Mouse (Mus musculus) hindbrain, postnatal 0 days (tissue): ENCODE results near the gene Aim2. TPM values are rescaled to one million over a fixed set of nuclear protein-coding genes. Genes with fewer than 3 reads are reported as not detected.

Experiments
- polyA plus RNA-seq: library from polyadenylated mRNA; unstranded; fragments of >200 nt; fragmentation: Nextera tagmentation; extraction: Ambion mirVana; gene quantifications from 2 replicates; pipeline ENCODE4 v1.2.1, GENCODE M21; 2015
- total RNA-seq: library from RNA; depleted of rRNA; stranded (reverse); fragments of >200 nt; gene quantifications from 2 replicates; pipeline ENCODE4 v1.2.3, GENCODE M21; 2014; rRNA removed

Gene Aim2
- total and polyA plus RNA-seq, 2 experiments from 2014 or later, result 1.4 to 19.1 TPM

Other genes starting within 250 kb of the Aim2 start
- not detected in 2 replicates for gene Olfr1408, start 213.5 kb upstream of the Aim2 start, total RNA-seq
- not detected in 2 replicates for gene Olfr1408, start 213.5 kb upstream of the Aim2 start, polyA plus RNA-seq
- gene Olfr1406, start 160.2 kb upstream of the Aim2 start, total RNA-seq, result not detected in 2 replicates
- gene Olfr1406, start 160.2 kb upstream of the Aim2 start, polyA plus RNA-seq, result not detected in 2 replicates
- not detected in 2 replicates for gene Olfr218, start 153.1 kb upstream of the Aim2 start, total RNA-seq
- not detected in 2 replicates for gene Olfr218, start 153.1 kb upstream of the Aim2 start, polyA plus RNA-seq
- gene Olfr1404, start 138.5 kb upstream of the Aim2 start, total RNA-seq, result not detected in 2 replicates
- gene Olfr1404, start 138.5 kb upstream of the Aim2 start, polyA plus RNA-seq, result not detected in 2 replicates
- not detected in 2 replicates for gene Fcer1a, start 123.7 kb upstream of the Aim2 start, total RNA-seq
- gene Fcer1a, start 123.7 kb upstream of the Aim2 start, polyA plus RNA-seq, result not detected in 2 replicates
- gene Olfr418, start 84.9 kb upstream of the Aim2 start, total RNA-seq, result not detected in 2 replicates
- gene Olfr418, start 84.9 kb upstream of the Aim2 start, polyA plus RNA-seq, result 0.03 TPM in 1 of 2 replicates, not detected in the other
- gene Mptx2, start 73.1 kb upstream of the Aim2 start, total RNA-seq, result not detected in 2 replicates
- gene Mptx2, start 73.1 kb upstream of the Aim2 start, polyA plus RNA-seq, result not detected in 2 replicates
- gene Ackr1, start 17.1 kb upstream of the Aim2 start, total RNA-seq, result 51.7 and 55.2 TPM in 2 replicates
- 18.7 and 21.5 TPM in 2 replicates for gene Ackr1, start 17.1 kb upstream of the Aim2 start, polyA plus RNA-seq
- 533 and 565 TPM in 2 replicates for gene Cadm3, start 16.8 kb downstream of the Aim2 start, total RNA-seq
- gene Cadm3, start 16.8 kb downstream of the Aim2 start, polyA plus RNA-seq, result 52.5 and 53.1 TPM in 2 replicates
- 0.07 and 0.21 TPM in 2 replicates for gene Ifi206, start 140.2 kb downstream of the Aim2 start, total RNA-seq
- gene Ifi206, start 140.2 kb downstream of the Aim2 start, polyA plus RNA-seq, result 0.05 TPM in 1 of 2 replicates, not detected in the other
- not detected in 2 replicates for gene Ifi214, start 185.1 kb downstream of the Aim2 start, total RNA-seq
- gene Ifi214, start 185.1 kb downstream of the Aim2 start, polyA plus RNA-seq, result not detected in 2 replicates
- 0.14 TPM in 1 of 2 replicates, not detected in the other for gene Ifi213, start 248.4 kb downstream of the Aim2 start, total RNA-seq
- 0.09 and 0.18 TPM in 2 replicates for gene Ifi213, start 248.4 kb downstream of the Aim2 start, polyA plus RNA-seq